ENCODE assay signal across 9 mouse cellular contexts in the genomic region with DNA sequence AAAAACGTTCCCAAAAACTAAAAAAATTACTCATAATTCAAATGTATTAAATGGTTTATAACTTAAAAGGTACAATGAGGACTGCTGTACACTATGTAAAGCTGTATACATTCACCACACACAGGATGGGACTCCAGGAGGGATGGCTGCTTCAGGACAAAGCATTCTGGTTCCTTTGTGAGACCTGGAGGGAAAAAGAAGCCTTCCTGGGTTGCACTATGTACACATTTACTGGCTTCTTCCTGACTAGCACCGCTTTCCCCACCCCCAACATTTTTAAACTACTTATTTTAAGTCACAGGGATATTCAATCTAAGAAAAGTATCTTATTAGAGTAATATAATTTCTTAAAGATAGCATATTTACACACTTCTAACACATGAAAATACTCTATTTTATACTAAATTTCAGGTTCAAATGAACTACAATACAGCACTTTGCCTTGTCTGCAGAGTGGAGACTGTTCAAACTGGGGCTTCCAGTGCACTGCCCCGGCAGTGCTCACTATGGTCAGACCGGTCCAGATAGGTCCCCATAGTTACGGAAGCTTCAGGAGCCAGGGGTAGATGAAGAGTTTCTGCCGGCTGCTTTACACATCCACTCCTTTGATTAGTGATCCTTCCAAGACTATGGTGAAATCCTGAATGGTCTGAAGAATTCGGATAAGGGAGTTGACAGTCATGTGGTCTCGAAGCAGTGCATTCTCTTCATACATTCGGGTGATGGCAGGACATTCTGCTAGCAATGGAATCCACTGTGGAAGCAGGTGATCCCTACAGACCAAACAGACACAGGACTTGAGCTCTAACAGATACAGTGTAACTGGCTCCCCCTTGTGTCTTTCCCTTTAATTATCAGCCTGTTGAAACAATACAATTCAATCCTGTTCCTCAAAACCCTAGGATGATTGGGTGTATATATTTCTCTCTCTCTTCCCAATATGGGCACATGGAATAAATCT. TPM values are rescaled to one million over a fixed set of nuclear protein-coding genes. Genes with fewer than 3 reads are reported as not detected.
DNase-seq lines count a peak whose midpoint lies in the region; ATAC-seq and TF ChIP-seq lines count a peak whose summit lies in the region.
"Had no signal": no experiment of that assay in that cellular context is flagged by ENCODE, and none has a peak within 500 bp of the region (broad histone marks: within the 10 kb centered on the region; RNA-seq: fewer than 3 reads in every experiment).

No protein-coding gene starts in this region.

- no peak overlapping the region for H3K9ac ChIP-seq in liver, embryonic 12.5 days
- no peak overlapping the region for H3K9ac ChIP-seq in liver, embryonic 11.5 days (ENCODE audit: low read depth, low read length)
- H3K9ac ChIP-seq in hindbrain, embryonic 14.5 days = no peak overlapping the region
- H3K9ac ChIP-seq: liver, embryonic 15.5 days had no signal

- H3K36me3 ChIP-seq in liver, embryonic 12.5 days = peaks cover 9% of the 10 kb centered on the region
- no peaks in the 10 kb centered on the region for H3K36me3 ChIP-seq in liver, embryonic 11.5 days (ENCODE audit: control insufficient read depth, insufficient read depth, low read length)
- peaks cover 50% of the 10 kb centered on the region for H3K36me3 ChIP-seq in hindbrain, embryonic 14.5 days (replicated peaks; ENCODE audit: control insufficient read depth, insufficient read depth)

- no peak overlapping the region for H3K27ac ChIP-seq in liver, embryonic 12.5 days
- no peak overlapping the region for H3K27ac ChIP-seq in liver, embryonic 11.5 days (ENCODE audit: low read depth, low read length)
- no peak overlapping the region for H3K27ac ChIP-seq in cortical plate, adult 2 months (ENCODE audit: insufficient read depth, low read length)
- H3K27ac ChIP-seq in hindbrain, embryonic 14.5 days = no peak overlapping the region
- H3K27ac ChIP-seq: liver, embryonic 15.5 days had no signal

- peak; percentile 44; the same call in 1 of the 2 replicates for ATAC-seq in liver, embryonic 12.5 days
- ATAC-seq in liver, embryonic 11.5 days (replicated peaks; ENCODE audit: low FRiP score) = no peak
- ATAC-seq in hindbrain, embryonic 14.5 days (ENCODE audit: low FRiP score) = peak; percentile 75; the same call in 1 of the 2 replicates

- no peaks in the 10 kb centered on the region for H3K27me3 ChIP-seq in liver, embryonic 12.5 days (replicated peaks)
- H3K27me3 ChIP-seq in liver, embryonic 11.5 days (replicated peaks; ENCODE audit: control insufficient read depth, insufficient read depth, low read length) = no peaks in the 10 kb centered on the region
- H3K27me3 ChIP-seq in hindbrain, embryonic 14.5 days (ENCODE audit: control insufficient read depth, insufficient read depth, low read length) = no peaks in the 10 kb centered on the region
- H3K27me3 ChIP-seq: liver, embryonic 15.5 days had no signal

- no peak for DNase-seq in liver, embryonic 11.5 days (ENCODE audit: low spot score)
- DNase-seq in hindbrain, embryonic 14.5 days (ENCODE audit: low spot score) = peak; percentile 67
- peak; percentile 42 for DNase-seq in mesoderm, embryonic 11.5 days (ENCODE audit: low read depth, low spot score)
- DNase-seq in spleen, postnatal 10 days (ENCODE audit: low spot score in 2 of 2) = no peak
- DNase-seq in ovary, postnatal 36 days (ENCODE audit: low spot score) = no peak
- DNase-seq in urinary bladder, postnatal 10 days (ENCODE audit: low spot score) = no peak

- WGBS in liver, embryonic 12.5 days (ENCODE audit: insufficient replicate concordance) = 29% methylated on average over 9 of the region's 9 CpGs
- WGBS in liver, embryonic 11.5 days = 34% methylated on average over 9 of the region's 9 CpGs
- 10% methylated on average over 9 of the region's 9 CpGs for WGBS in hindbrain, embryonic 14.5 days

- H3K4me1 ChIP-seq in liver, embryonic 12.5 days = no peaks in the 10 kb centered on the region
- no peaks in the 10 kb centered on the region for H3K4me1 ChIP-seq in liver, embryonic 11.5 days (replicated peaks; ENCODE audit: control insufficient read depth, insufficient read depth, low read length)
- no peaks in the 10 kb centered on the region for H3K4me1 ChIP-seq in cortical plate, adult 2 months (ENCODE audit: control insufficient read depth, insufficient read depth, low read length)
- no peaks in the 10 kb centered on the region; the same call in 1 of the 2 replicates for H3K4me1 ChIP-seq in hindbrain, embryonic 14.5 days (replicated peaks; ENCODE audit: control insufficient read depth, insufficient read depth, low read length)
- H3K4me1 ChIP-seq: liver, embryonic 15.5 days had no signal

- TF ChIP-seq CTCF in cortical plate, adult 2 months (IDR thresholded peaks at IDR 0.05; ENCODE audit: extremely low read depth, insufficient read depth, low read length) = peak; percentile 18; the same call in 1 of the 2 replicates

- H3K4me2 ChIP-seq in liver, embryonic 12.5 days = no peak overlapping the region
- H3K4me2 ChIP-seq in liver, embryonic 11.5 days = no peak overlapping the region
- H3K4me2 ChIP-seq in hindbrain, embryonic 14.5 days (replicated peaks) = no peak overlapping the region
- H3K4me2 ChIP-seq: liver, embryonic 15.5 days had no signal

- no peak overlapping the region for H3K4me3 ChIP-seq in liver, embryonic 12.5 days
- H3K4me3 ChIP-seq in liver, embryonic 11.5 days (ENCODE audit: low read depth, low read length) = no peak overlapping the region
- no peak overlapping the region for H3K4me3 ChIP-seq in cortical plate, adult 2 months (ENCODE audit: insufficient read depth, low read length)
- H3K4me3 ChIP-seq in hindbrain, embryonic 14.5 days (replicated peaks; ENCODE audit: low read length) = no peak overlapping the region
- H3K4me3 ChIP-seq: liver, embryonic 15.5 days had no signal

- H3K9me3 ChIP-seq in liver, embryonic 12.5 days (replicated peaks) = no peaks in the 10 kb centered on the region
- no peaks in the 10 kb centered on the region for H3K9me3 ChIP-seq in liver, embryonic 11.5 days (ENCODE audit: control insufficient read depth, low read length)
- no peaks in the 10 kb centered on the region for H3K9me3 ChIP-seq in hindbrain, embryonic 14.5 days (ENCODE audit: control insufficient read depth, low read length)
- H3K9me3 ChIP-seq: liver, embryonic 15.5 days had no signal

- no peak for TF ChIP-seq POLR2A in cortical plate, adult 2 months (IDR thresholded peaks at IDR 0.05; ENCODE audit: extremely low read depth, insufficient read depth, low read length)

RNA-seq across cellular contexts. Expression of a gene that starts 47.1 kb away (rescaled TPM):
- 44.0 and 45.4 TPM in 2 replicates for polyA plus RNA-seq in liver, embryonic 12.5 days (2016; fragmentation: Nextera tagmentation; extraction: Ambion mirVana)
- 102 and 104 TPM in 2 replicates for polyA plus RNA-seq in liver, embryonic 11.5 days (2014; fragmentation: Nextera tagmentation; extraction: Ambion mirVana)
- 1.6 and 2.1 TPM in 2 replicates for polyA plus RNA-seq in cortical plate, adult 2 months (2012; rRNA removed)
- 45.6 and 48.1 TPM in 2 replicates for polyA plus RNA-seq in hindbrain, embryonic 14.5 days (2014; fragmentation: Nextera tagmentation; extraction: Ambion mirVana)

Comparison
In these comparisons a context has a peak if more than half of its experiments do, and no peak if none do; other contexts are left out.
1. DNase-seq: peak in hindbrain, embryonic 14.5 days (single experiment) and mesoderm, embryonic 11.5 days (single experiment); none in liver, embryonic 11.5 days (single experiment), spleen, postnatal 10 days (0 of 2), ovary, postnatal 36 days (single experiment) and urinary bladder, postnatal 10 days (single experiment).
2. RNA of a gene that starts 47.1 kb away (polyA plus RNA-seq): 102 to 104 TPM in liver, embryonic 11.5 days, 45.6 to 48.1 TPM in hindbrain, embryonic 14.5 days and 44.0 to 45.4 TPM in liver, embryonic 12.5 days; 1.6 to 2.1 TPM in cortical plate, adult 2 months; every median in the first group is over 10 times any median in the second.